Mouse (Mus musculus) ovary, postnatal 36 days (tissue): Measurements from ENCODE around the gene Ei24.

Experiments
- DNase-seq: peaks from one replicate; pipeline ENCODE4 v3.0.0; 2022; ENCODE audit warnings: low spot score, mixed read lengths

The Ei24 gene

DNA sequence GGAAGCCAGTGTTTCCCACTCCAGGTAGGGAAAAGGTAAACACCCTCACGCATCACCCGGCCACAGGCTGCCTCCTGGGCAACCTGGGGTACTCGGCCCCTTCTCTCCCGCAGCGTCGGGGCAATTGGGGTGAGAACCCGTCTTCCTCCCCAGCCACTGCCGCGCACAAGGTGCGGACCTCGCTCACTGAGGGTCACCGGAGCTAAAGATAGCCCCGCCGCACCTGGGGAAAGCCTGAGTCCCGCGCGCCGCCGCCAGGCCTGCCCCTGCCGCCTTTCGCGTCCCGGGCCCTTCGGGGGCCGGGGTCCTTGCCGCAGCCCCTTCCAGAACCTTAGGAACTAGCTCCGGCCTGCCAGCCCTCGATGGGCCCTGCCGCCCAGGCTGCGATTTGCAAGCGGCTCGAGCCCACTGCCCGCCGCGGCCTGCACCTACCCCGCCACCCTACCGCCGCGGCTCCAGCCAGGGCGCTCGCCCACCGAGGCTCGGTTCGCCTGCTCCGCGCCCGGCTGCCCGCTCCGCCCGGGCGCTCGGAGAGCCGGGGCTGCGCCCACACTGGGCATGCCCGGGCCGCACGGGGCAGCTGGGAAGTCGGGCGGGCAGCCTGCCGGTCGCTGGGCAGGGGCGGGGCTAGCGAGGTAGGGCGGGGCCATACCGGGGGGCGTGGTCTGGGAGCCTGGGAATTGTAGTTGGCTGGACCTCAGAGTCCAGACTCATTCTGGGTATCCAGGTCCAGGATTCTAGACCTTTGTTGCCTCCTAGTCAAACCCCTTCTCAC is at the start of gene Ei24:
Gene Ei24 (minus strand): TSS at position 613 of the 775 bp plus-strand sequence.
- DNase-seq, result peak; percentile 96

DNA sequence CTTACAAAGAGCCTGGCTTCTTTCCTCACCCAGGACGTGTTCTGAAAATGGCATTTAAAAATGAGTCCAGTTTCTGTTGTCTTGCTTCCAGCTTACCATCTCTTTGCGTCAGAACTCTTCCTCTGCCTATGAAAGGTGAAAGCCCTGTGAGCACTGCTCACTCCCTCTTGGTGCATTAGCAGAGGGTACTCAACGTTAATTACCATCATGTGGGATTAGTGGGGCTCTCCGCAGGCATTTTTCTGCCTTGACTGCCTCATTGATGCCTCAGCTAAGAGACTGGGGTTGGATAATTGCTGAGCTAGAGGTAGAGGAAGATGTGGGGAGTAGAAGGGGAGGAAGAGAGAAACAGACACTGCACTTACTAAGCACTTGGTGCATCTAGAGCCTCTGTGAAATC is 49.2 kb upstream of the Ei24 start:
- DNase-seq, result no peak

DNA sequence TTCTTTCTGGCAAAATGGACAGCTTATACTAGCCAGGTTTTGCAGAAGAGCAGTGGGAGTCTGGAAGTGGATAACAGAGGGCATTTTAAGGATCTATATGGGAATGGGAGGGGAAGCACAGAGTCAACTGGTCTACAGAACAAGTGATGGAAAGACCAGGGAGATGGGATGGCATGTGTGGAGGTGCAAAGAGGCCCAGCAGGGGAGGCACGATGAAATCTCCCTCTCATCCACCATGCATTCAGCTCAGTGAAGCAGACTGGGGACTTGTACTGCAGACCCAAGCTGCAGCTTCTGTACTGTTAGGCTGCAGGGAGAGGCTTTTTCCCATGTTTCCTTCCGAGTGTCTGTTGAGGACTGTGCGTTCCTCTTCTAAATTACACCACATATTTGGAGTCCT is 36.7 kb upstream of the Ei24 start:
- no peak for DNase-seq

DNA sequence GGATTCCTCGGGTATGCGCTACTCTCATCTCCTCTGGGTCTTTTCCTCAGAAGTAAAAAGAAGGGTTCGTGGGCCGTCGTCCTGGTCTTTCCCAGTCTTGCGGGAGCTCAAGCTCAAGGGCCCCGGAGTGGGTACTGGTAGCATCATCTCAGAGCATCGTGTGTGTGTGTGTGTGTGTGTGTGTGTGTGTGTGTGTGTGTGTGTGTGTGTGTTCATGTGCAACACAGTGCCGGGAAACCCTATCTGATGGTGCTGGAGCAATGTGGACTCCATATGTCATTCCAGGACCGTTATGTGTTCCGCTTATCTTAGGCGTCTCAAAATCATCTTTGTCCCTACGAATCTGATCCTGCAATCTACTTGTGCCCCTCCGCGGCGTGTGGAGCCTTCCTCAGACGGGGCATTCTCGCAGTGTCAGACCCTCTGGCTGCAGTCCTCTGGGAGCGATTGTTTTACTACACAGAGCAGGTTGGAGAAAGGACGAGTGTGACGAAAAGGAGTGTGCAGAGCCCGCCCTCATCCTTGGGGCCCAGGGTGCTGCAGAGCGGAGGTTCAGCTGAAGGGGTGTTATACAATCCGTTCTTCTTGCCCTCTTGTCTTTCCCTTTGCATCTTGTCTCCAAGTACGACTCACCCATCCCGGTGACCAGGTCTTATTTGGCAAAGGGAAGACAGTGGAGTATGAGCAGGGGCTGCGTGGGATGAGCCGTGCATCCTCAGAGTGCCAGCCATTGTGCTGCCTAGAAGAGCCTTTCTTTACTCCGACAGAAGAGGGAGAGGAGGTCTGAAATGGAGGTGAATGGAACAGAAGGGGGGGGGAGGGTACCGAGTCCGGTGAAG is 36.1 kb upstream of the Ei24 start:
- peak; percentile 7 for DNase-seq

DNA sequence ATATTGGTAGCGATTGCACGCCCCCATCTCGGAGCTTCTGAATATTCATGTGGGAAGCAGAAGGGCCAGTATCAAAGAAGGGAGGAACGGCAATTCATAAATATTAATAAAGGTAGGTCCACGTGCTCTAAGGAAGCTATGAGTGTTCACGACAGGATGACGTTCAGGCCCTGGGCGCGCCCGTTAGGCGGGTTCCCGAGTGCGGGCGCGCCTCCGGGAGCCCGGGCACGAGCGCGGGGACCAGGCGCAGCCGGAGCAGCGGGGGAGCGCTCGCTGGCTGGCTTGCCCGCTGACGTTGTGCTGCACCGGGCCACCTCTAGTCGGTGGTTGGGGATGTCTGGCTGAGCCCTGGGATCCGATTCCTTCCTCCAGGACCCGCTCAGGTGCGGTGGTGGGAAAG is 35.3 kb upstream of the Ei24 start:
- DNase-seq, result peak; percentile 70

DNA sequence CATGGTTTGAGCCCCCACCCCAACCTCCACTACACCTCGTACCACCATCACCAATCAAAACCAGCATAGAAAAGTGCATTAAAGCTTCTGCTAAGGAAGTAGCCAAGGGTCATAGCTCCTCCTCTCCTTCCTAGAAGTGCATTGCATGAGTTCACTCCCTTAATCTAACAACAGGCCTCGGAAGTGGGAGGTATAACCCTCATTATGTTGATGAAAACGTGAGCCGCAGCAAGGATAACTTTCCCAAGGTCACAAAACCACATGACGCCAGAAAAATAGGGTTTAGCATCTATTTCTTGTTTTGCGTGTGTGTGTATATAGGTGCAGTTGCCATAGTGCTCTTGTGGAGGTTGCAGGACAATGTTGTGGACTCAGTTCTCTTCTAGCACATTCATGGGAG is 34.2 kb upstream of the Ei24 start:
- no peak for DNase-seq

DNA sequence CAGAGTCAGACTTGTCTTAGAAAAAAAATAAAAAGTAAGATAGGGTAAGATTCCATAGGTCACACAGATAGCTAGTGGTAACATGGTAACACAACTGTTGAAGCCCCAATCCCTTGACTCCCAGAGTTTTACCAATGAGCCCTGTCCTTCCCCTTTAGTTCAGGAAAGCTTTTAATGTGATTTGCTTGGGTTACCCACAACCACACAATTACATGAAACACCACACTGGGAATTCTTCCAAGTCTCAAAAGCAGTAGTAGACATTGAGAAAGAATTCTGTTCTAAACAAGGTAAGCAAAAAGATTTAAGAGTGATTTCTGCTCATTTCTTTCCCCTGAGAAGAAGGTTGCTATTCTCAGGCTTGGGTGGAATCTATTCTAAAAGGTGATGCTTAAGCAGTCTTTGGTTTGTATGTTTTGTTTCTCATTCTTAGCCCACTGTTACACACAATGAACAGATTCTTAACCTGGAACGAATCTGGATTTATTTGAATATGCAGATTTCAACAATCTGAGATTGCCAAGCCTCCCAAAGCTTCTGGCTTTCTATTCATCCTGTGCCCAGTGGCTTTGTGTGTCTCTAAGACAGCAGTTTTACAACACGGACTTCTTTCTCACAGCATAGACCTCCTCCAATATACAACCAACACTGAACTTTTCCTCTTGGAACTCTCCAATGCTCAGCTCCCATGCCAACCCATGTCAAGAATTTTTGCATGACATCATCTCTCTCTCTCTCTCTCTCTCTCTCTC is 29.6 kb upstream of the Ei24 start:
- DNase-seq, result no peak

DNA sequence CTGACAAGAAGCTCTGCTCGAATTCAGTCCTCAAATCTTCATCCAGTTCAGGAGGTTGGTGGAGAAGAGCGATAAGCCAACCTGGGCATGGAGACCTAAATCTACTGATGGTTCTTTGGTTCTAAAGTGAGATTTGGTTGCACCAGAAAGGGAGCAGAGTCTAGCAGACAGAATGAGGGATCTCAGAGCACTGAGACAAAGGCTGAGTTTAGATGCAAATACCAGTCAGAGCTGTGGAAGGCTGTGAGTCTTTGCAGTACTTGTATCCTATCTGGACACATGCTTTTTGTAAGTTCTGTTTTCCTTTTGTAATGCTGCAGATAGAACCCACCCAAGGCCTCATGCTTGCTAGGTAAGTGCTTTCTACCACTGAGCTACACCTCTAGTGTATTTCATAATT is 24.8 kb upstream of the Ei24 start:
- DNase-seq, result no peak

DNA sequence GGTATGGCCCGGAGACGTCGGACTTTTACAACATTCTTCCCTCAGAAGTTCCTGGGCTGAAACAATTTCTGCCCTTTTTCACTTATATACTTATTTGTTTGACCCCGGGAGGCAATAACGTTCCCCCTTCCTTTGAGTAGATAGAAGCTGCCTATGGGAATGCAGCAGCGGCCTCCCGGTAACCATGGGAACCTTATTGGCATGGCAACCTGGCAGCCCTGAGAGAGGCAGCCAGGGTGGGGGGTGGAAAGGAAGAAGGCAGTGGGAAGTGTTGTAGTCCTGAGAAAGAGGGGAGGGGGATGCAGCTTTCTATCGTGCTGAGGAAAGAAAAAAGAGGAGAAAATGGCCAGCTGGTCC is 24.4 kb upstream of the Ei24 start, which contains the start of gene Fez1:
Gene Fez1 (plus strand): TSS at position 221 of the 357 bp plus-strand sequence.
- peak; percentile 47 for DNase-seq

DNA sequence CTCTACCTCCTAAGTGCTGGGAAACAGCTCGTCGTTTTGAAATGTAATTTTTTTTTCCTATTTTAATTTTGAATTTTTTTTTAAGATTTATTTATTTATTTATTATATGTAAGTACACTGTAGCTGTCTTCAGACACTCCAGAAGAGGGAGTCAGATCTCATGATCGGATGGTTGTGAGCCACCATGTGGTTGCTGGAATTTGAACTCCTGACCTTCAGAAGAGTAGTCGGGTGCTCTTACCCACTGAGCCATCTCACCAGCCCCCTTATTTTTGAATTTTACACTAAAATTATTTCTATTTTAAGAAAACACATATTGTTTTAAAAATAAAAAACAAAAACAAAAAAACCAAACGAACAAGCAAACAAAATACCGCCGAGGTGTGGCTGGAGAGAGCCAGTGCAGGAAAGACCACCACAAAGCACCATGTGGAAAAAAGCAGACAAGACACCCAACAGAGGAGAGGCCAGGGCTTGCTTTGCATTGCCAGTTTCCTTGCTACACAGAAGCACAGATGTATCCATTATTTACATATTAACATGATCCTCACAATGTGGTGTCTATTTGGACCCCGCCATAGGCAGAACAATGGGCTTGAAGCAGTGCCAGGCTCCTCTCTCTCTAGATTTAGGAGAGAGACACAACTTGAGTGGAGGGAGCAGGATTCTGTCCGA is 23.9 kb upstream of the Ei24 start:
- DNase-seq, result no peak

DNA sequence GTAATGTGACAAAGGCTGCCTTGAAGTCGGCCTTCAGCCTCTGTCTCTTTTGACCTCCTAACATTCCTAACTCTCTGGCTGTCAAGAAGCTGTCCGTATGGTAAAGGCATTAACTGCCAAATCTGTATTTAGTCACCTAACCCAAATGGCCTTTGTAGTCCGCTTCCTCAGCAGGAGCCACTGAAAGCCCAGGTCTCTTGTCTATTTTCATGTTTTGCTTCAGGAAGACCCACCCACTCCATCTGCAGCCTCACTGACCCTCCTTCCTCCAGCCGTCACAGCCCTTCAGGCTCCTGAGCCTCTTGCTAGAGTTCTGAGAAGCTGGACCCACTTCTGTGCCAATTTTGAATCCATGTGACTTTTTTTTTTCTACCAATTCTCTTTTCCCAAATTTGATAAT is 21.7 kb upstream of the Ei24 start:
- DNase-seq, result no peak

DNA sequence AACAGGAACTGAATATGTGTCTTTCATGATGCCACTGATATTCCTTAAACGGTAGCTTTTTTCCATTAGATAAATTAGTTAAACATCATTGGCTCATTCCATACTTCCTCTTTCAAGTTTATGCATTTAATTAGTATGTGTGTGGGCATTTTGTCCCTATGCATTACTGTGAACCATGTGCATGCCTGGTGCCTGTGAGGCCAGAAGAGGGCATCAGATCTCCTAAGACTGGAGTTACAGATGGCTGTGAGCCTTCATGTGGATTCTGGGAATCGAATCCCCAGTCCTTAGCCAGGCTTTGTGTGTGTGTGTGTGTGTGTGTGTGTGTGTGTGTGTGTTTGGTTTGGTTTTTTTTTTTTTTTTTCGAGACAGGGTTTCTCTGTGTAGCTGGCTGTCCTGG is 17.3 kb upstream of the Ei24 start:
- DNase-seq, result no peak

DNA sequence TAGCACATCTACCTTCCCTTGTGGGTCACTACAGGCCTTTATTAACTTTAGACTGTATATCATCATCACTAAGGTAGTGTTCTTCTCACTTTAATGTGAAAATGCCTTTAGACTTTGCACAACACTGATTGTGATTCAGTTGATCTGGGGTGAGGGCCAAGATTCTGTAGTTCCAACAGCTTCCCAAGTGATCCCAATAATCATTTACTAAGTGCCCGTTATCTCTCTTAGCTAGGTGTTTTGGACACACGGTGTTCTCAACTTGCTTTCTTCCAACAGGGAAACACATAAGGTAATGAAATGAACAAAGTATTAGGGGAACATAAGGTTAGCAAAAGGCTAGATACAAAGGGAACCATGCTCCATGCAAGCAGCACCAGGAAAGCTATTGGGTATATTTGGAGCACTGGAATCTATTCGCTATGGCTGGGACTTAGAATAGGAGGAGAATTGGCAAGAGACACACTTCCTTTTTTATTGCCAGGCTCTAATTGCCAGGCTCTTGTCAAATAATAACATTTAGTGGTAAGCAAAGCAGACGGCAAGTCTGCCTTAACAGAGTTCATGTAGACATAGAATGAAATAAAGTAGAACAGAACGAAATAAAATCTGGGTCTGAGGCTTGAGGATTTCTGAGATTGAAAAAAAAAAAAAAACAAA is 11.1 kb upstream of the Ei24 start:
- no peak for DNase-seq

DNA sequence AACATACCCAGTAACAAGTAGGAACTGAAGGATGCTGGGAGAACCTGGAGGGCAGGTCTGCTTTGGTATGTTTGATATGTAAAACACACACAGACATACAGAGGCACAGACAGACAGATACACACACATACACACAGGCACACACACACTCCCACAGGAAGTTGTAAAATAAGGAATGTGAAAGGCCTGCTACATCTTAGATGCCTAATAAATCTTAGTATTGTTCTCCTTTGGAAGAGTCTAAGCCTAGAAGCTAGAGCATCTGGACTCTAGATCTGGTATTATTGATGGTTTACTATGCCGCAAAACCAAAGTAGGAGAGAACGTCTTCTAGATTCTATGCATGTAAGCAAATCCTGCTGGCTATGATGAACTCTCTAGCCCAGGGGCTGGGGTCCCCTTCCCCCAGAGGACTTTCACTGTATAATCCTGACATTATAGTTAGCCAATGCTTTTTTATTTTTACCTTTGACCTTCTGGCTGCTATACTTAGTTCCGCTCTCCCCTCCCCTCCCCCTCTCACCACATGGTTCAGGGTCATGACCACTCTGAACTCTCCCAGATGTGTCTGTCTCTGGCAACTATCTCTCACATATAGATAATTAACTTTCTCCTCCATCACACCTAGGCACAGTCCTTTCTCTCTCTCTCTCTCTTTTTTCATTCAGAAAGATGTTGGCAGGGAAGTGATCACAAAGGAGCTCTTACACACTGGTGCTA is 8.2 kb upstream of the Ei24 start:
- DNase-seq, result no peak

DNA sequence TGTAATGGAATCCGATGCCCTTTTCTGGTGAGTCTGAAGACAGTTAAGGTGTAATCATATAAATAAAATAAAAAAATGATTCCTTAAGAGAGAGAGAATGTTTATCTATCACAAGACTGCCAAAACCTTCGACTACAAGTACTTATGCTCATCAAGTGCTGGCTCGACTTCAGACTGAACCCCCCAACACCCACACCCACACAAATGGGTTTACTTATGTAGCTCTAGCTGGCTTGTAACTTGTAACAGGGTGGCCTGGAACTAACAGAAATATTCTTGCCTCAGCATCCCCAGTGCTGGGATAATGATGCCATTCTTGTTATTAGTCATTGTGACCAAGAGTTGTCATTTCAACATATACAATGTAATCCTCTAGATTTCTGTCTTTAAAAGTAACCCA is 6.7 kb upstream of the Ei24 start:
- no peak for DNase-seq

DNA sequence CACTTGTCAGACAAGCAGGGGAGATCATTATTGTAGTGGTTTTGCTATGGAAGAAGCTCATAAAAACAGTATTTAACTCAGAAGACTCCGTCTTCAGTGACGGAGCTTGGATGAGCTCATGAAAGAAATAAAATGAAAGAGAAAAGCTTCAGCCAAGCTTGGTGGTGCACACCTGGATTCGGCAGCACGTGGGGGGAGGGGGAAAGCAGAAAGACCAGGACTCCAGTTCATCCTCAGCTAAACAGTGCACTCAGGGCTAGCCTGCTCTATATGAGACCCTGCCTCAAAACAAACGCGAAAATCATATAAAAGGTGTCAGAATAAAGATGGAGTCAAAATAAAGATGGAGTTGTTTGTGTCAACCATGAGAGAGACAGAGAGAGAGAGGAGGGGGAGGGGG is 6.2 kb upstream of the Ei24 start:
- no peak for DNase-seq

DNA sequence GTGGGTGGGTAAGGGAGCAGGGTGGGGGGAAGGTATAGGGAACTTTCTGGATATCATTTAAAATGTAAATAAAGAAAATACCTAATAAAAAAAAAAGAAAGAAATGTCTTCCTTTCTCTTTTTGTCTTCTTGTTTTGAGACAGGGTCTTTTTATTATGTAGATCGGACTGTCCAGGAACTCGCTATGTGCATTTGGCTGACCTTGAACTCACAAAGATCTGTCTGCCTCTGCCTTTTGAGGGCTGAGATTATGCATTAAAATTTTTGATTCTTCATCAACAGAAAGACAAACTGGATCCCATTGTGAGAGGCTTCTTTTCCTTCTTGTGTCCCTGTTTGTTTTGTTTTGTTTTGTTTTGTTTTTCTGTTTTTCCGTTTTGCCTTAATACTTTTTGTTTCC is 5.8 kb upstream of the Ei24 start:
- DNase-seq, result no peak

DNA sequence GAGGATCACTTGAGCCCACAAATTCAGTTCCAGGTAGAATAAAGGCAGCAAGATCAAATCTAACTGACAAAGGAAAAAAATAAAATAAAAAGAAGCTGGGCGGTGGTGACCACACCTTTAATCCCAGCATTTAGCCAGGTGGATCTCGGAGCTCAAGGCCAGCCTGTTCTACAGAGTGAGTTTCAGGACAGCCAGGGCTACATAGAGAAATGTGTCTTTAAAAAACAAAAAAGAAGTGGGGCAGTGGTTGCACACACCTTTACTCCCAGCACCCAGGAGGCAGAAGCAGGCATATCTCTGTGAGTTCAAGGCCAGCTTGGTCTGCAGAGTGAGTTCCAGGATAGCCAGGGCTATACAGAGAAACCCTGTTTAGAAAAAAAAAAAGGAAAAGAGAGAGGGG is 4.8 kb upstream of the Ei24 start:
- no peak for DNase-seq

DNA sequence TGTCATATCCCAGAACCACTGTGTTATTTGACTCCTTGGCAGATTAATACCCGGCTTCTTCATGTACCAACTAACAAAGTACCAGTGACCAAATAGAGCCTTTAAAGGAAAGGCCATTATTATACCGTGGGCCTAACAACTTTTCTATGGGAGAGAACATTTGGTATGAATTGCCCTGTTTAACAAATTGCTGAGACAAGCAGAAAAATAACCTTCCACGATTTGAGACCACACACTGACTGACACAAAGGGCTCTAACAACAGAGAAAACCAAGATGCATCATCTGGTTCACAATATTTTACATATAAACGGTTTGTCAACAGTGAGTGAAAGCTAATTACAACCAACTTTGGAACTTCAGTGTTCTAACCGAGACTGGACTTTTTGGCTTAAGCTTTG is 969 bp downstream of the Ei24 start:
- DNase-seq, result no peak

DNA sequence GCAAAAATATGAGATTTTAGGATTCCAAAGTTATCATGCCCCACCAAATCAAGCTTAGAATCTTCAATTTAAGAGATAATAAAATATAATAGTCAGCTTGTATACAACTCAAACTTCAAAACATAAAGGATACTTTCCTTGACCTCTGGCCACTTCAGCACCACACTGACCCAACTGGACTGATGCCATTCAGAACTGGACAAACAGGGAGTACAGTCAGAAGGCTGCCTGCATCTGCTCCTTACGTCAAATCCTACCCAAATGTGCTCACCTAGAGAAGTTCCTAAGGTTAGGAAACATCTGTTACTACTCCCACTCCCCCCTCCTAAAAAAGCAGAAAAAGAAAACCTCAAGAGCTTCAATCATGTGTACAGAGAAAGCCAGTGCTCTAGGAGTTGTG is 1.6 kb downstream of the Ei24 start:
- DNase-seq, result no peak

DNA sequence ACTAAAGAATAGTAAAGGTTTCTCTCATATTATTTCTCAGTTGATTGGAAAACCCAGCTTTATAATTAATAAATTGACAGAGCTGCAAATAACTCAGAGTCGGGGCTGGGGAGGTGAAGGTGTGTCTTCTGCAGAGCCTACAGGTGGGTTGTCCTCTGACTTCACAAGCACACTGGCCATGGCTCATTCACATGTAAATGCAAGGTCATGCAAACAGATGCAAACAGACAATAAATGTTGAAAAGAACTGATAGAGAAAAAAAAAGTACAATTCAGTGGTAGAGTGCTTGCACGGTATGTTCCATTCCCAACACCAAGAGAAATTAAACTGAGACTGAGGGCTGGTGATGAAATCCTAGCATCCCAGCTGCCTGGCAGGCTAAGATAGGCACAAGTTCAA is 2.7 kb downstream of the Ei24 start:
- no peak for DNase-seq
